Mouse (Mus musculus): ENCODE data around the gene Vmac. TPM values are rescaled to one million over a fixed set of nuclear protein-coding genes. Genes with fewer than 3 reads are reported as not detected.

Gene Vmac
- polyA plus RNA-seq, 1 experiment from 2014 or later = 25.6 TPM

DNA sequence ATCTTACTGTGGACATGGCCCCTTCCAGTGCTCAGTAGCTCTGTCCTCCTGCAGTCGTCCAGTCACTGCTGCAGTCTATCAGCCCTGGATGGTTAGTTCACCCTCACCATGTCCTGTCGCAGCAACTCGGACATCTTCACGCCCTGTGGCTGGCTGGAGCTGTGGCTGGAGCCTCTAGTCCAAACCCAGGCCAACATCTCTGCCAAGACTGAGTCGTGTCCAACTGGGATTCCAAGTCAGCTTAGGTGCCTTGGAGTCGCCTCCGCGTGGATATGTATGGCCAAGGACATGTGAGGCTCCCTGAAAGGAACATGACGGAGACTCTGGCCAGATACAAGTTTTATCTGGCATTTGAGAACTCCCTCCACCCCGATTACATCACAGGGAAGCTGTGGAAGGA is 20.4 kb upstream of the Vmac start:
- TF ChIP-seq CTCF (IDR thresholded peaks at IDR 0.05) = no peak
- DNase-seq (ENCODE audit: low read depth, low spot score) (no peak), ATAC-seq (no peak)
- peaks cover 33% of the 10 kb centered on the region for H3K27me3 ChIP-seq
- POLR2A ChIA-PET = no interaction called here
- in situ Hi-C loops (cut with MboI; ENCODE audit: low pct_unique_long_range_greater_than_20kb) = no loop called here
- CTCF ChIA-PET = interaction anchor here (0.9 to 1.2 kb wide), 2 partner anchors 23 to 34 kb away, joined by 3 read pairs; no protein-coding TSS in a partner anchor

DNA sequence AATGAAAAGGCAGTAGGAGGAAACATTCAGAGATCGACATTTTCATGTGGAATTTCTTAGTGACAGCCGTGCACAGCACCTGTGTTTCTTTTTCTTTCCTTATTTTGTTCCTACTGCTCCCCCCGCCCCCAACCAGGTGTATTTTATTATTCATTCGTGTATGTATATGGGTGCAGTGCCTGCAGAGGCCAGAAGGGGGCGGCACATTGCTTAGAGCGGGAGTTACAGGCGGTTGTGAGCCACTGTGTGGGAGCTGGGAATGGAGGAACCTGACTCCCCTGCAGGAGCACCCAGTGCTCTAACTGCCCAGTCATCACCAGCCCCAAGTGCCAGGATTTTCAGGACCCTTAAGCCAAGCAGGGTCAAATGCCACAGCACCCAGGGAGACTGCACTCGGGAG is 18.7 kb upstream of the Vmac start:
- in situ Hi-C loops (cut with MboI; ENCODE audit: low pct_unique_long_range_greater_than_20kb) = no loop called here
- ChIA-PET CTCF (interaction anchor here (0.7 to 2.1 kb wide), 3 partner anchors 12 to 17 kb away, joined by 3 to 5 read pairs (median 3); no protein-coding TSS in a partner anchor), POLR2A (no interaction called here)
- DNase-seq (ENCODE audit: low read depth, low spot score) (no peak), ATAC-seq (no peak)
- no peak for TF ChIP-seq CTCF (IDR thresholded peaks at IDR 0.05)
- H3K27me3 ChIP-seq = peaks cover 42% of the 10 kb centered on the region

DNA sequence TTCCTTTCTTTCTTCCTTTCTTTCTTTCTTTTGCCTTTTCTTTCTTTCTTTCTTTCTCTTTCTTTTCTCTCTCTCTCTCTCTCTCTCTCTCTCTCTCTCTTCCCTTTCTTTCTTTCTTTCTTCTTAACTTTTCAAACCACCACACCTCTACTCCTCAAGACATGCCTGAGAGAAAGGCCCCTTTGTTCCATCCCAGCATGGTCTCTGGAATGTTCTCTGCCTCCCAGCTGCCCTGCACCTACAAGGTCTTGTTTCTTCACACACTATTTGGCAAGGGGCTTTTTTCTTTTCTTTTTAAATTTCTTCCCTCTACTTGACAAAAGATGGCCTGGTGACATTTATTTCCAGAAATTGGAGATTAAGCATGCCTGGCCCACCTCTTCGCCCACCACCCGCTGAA is 11.8 kb upstream of the Vmac start:
- no peak for TF ChIP-seq CTCF (IDR thresholded peaks at IDR 0.05)
- POLR2A ChIA-PET = interaction anchor here (0.6 kb wide), 1 partner anchor 60 kb away, joined by 4 read pairs; no protein-coding TSS in a partner anchor
- H3K27me3 ChIP-seq = peaks cover 40% of the 10 kb centered on the region
- DNase-seq (ENCODE audit: low read depth, low spot score) = no peak
- no peak for ATAC-seq
- CTCF ChIA-PET = no interaction called here
- in situ Hi-C loops (cut with MboI; ENCODE audit: low pct_unique_long_range_greater_than_20kb) = no loop called here

DNA sequence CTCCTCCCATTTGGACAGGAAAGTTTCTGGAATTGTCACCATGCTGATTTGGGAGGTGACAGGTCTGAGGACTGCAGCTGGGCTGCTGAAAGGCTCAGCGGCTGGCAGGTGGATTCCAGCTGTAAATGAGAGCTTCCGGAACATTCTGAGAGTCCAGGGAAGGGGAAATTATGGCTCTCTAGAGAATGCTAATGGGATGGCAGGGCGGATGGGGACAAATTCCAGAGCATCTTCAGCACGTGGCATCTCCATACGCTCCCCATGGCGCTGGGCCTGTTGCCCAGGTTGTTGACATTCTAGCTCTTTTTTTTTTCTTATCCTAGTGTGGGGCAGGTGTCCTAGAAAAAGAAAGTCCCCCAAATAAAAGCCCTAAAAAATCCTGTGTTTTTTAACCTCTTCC is 11.3 kb upstream of the Vmac start:
- DNase-seq (ENCODE audit: low read depth, low spot score) = no peak
- ChIA-PET POLR2A (interaction anchor here (0.6 to 0.7 kb wide), 2 partner anchors 22 to 60 kb away, joined by 3 to 4 read pairs; no protein-coding TSS in a partner anchor), CTCF (no interaction called here)
- H3K27me3 ChIP-seq = peaks cover 36% of the 10 kb centered on the region
- in situ Hi-C loops (cut with MboI; ENCODE audit: low pct_unique_long_range_greater_than_20kb) = no loop called here
- ATAC-seq = no peak
- TF ChIP-seq CTCF (IDR thresholded peaks at IDR 0.05) = no peak

DNA sequence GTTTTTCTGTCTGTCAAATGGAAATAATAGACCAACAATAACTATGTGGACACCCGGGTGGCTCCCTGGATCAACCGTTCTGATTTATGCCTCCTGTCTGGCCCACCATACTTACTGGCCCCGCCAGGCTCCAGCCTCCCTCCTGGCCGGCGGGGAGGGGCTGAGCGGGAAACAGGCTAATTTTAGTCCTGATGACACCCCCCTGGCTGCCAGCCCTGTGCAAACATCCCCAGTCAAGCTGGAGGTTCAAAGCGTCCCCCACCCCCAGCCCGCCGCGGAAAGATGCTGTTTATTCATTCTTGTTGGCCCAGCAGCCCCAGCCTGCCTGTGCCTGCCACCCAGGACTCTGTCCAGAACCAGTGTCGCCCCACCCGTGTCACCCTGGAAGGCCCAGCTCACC is 10.3 kb upstream of the Vmac start:
- ChIA-PET POLR2A (interaction anchor here (1.0 kb wide), 1 partner anchor 35 kb away, joined by 3 read pairs; no protein-coding TSS in a partner anchor), CTCF (no interaction called here)
- DNase-seq (ENCODE audit: low read depth, low spot score) = no peak
- no peak for TF ChIP-seq CTCF (IDR thresholded peaks at IDR 0.05)
- in situ Hi-C loops (cut with MboI; ENCODE audit: low pct_unique_long_range_greater_than_20kb) = no loop called here
- H3K27me3 ChIP-seq = peaks cover 25% of the 10 kb centered on the region
- ATAC-seq = no peak

DNA sequence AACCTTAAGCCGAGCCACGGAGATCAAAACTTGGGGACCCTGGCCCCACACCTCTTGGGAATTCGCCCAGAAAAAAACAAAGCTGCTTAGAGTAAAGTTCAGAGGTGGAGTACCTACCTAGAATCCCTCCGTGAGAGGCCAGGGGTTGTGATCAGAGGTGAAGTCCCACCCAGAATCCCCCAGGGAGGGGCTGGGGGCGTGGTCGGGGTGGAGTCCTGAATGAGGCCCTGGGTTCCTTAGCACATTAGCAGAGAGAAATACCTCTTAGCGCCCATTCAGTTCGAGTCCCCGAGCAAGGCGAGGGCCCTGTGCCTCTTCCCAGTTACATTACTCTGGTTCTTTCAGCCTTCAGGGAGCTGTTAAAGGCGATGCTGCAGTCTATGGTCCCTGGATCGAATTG is 9.8 kb upstream of the Vmac start:
- ATAC-seq = no peak
- no peak for DNase-seq (ENCODE audit: low read depth, low spot score)
- CTCF ChIA-PET = no interaction called here
- peaks cover 23% of the 10 kb centered on the region for H3K27me3 ChIP-seq
- POLR2A ChIA-PET = interaction anchor here (1.0 kb wide), 1 partner anchor 35 kb away, joined by 3 read pairs; no protein-coding TSS in a partner anchor
- TF ChIP-seq CTCF (IDR thresholded peaks at IDR 0.05) = no peak
- in situ Hi-C loops (cut with MboI; ENCODE audit: low pct_unique_long_range_greater_than_20kb) = no loop called here

DNA sequence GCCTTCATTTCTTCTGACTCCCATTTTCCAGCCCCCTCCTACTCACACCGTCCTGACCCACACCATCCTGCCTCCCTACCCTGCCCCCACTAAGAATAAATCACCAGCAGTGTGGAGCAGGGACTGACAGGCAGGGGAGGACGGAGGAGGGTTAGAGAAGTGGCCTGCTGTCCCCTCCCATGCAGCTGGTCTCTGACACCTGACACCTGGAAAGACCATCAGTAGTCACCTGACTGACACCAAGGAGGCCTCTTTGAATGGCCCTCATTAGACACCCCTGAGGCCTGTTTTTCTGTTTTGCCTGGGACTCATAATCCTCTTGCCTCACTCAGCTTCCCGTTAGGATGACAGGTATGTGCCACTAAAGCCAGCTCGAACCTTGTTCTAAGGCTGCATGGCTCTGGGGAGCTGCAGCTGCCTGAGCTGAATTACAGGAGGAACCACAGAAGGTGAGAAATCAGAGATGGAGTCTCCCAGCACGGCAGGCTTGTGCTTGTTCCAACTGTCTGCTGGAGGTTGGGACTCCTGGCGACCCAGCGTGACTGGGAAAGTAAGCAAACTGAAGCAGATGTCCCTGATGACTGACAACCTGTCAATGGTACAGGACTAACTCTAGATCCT is 9.3 kb upstream of the Vmac start:
- H3K27me3 ChIP-seq = peaks cover 20% of the 10 kb centered on the region
- ChIA-PET POLR2A (interaction anchor here (1.0 kb wide), 1 partner anchor 36 kb away, joined by 3 read pairs; no protein-coding TSS in a partner anchor), CTCF (no interaction called here)
- in situ Hi-C loops (cut with MboI; ENCODE audit: low pct_unique_long_range_greater_than_20kb) = no loop called here
- DNase-seq (ENCODE audit: low read depth, low spot score) (no peak), ATAC-seq (no peak)
- TF ChIP-seq CTCF (IDR thresholded peaks at IDR 0.05) = no peak

DNA sequence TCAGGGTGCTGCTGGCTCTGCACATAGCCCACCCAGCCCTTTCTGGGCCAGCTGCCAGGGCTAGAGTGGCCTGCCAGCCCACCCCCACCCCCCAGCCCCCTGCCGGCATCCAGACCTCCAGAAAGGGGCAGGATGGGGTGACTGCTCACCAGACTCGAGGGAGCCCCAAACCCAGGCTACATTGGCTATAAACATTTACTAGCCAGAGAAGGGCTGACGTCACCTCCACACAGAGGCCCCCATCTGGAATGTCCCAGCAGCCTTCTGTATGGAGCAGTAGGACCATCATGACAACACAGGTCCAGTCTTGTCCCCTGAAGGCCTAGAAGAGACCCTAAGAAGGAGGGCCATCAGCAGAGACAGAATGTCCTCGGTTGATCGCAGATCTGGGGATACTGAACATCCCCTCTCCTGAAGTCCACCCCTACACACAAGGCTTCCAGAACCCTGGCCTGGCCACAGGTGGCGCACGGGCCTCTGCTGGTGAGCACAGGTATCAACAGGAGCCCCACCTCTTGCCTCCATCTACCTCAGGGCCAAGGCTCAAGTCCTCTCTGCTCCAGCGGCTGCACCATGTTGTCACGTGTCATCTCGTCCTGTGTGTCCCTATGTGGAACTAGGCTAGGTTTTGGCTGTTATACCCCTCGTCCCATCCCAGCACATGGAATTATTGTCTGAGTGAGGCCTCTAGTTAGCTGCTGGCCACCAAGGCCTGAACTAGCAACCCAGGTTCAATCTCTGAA is 5.8 kb upstream of the Vmac start:
- ChIA-PET CTCF (no interaction called here), POLR2A (interaction anchor here (0.6 kb wide), 1 partner anchor 9 kb away, joined by 3 read pairs; no protein-coding TSS in a partner anchor)
- no peak for ATAC-seq
- TF ChIP-seq CTCF (IDR thresholded peaks at IDR 0.05) = no peak
- no peaks in the 10 kb centered on the region for H3K27me3 ChIP-seq
- in situ Hi-C loops (cut with MboI; ENCODE audit: low pct_unique_long_range_greater_than_20kb) = no loop called here
- DNase-seq (ENCODE audit: low read depth, low spot score) = no peak

DNA sequence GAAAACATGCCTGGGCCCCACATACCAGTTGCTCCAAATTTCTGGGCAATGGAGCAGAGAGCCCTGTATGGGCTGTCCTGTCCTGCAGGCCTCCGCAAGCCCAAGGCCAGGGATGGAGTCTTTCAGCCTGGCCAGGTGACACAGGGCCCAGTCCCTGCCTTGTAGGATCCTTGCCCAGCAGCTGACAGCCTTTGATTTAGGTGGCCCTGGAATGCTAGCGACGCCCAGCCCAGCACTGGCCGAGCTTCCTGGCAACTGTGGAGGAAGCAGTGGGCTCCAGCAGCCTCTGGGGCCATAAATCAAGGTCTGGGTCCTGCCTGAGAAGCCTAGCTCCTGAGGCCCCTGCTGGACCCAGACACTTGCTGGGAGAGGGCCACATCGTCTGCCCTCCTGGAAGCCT is 4.6 kb upstream of the Vmac start:
- POLR2A ChIA-PET = no interaction called here
- H3K27me3 ChIP-seq = no peaks in the 10 kb centered on the region
- TF ChIP-seq CTCF (IDR thresholded peaks at IDR 0.05) = no peak
- in situ Hi-C loops (cut with MboI; ENCODE audit: low pct_unique_long_range_greater_than_20kb) = no loop called here
- ATAC-seq (no peak), DNase-seq (ENCODE audit: low read depth, low spot score) (no peak)
- CTCF ChIA-PET = no interaction called here

DNA sequence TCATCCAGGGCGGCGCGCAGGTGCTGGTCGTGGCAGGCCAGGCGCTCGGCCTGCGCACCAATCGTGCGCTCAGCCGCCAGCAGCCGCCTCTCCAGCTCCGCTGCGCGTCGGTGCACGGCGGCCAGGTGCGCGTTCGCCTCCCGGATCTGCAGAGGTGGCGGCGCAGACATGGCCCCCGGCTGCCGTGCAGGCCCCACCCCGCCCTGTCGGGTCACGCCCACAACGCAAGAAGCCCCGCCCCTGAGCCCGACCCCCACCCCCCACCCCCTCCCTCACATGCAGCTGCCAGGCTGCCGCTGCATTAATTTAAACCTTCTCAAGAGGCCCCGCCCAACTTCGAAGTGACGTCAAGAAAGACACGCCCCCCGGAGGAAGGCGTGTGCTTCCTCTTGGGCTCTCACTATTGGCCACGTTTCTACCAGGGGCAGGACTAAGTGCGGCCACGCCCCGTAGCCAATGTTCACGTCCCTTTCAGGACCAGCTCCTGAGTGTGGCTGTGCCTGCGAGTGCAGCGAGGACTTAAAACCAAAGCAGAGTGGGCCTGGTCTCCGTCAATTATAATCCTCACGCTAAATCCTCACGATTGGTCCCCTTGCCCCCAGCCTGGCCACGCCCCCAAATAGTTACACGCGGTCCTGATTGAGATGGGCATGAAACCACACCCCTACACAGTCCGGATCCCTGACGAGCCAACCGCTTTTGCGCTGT is 1.0 kb downstream of the Vmac start:
- no peak for TF ChIP-seq CTCF (IDR thresholded peaks at IDR 0.05)
- in situ Hi-C loops (cut with MboI; ENCODE audit: low pct_unique_long_range_greater_than_20kb) = loop anchor here (5.0 kb wide), 1 partner anchor 40 kb away; the partner anchor contains the start of gene Nrtn
- ChIA-PET POLR2A (interaction anchor here (0.7 to 1.2 kb wide), 2 partner anchors 9 to 11 kb away, joined by 3 to 5 read pairs; no protein-coding TSS in a partner anchor), CTCF (interaction anchor here (3.0 kb wide), 1 partner anchor 13 kb away, joined by 8 read pairs; no protein-coding TSS in a partner anchor)
- peak; percentile 85 for ATAC-seq
- peak; percentile 93 for DNase-seq (ENCODE audit: low read depth, low spot score)
- H3K27me3 ChIP-seq = no peaks in the 10 kb centered on the region
